Mouse (Mus musculus): ENCODE results near the gene Gjc1.

DNA sequence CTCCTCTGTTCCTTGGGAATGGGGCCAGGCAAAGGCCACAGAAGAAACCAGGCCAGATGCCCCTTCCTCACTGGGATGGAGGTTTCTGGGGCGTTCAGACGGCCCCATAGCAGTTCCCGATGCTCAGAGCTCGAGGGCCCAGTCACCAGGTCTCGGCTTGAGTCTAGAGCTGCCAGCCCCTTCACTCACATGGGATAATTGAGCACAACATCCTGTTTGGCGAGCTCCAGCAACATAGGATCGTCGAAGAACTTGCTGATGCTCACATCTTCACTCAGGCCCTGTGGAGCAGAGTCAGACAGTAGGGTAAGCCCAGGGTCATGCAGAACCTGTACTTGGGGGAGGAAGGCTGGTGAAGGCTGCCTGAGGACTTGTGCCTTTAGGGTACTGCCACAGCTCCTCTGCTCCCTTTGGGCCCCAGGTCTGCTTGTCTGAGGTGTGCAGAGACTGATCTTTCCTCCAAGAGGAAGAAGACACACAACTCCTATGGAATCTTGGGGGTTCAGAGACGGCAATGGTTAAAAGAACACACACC, 19.2 kb upstream of the Gjc1 start:
- TF ChIP-seq HCFC1 (IDR thresholded peaks at IDR 0.05; ENCODE audit: borderline replicate concordance, insufficient read depth, low read length), result no peak
- no peak for TF ChIP-seq ZC3H11A (IDR thresholded peaks at IDR 0.05; ENCODE audit: borderline replicate concordance, low read depth, low read length)
- TF ChIP-seq CHD2 (IDR thresholded peaks at IDR 0.05; ENCODE audit: low read depth, low read length), result no peak

Measured in ES-E14 (cell line).